Mouse (Mus musculus): ENCODE data around the gene Ksr2. TPM values are rescaled to one million over a fixed set of nuclear protein-coding genes. Genes with fewer than 3 reads are reported as not detected.
A peak's percentile ranks its signal among the peaks of the same experiment; 100 is the strongest.
"Not testable (repeated sequence)": the region's sequence is repeated elsewhere in the genome, so short reads cannot be mapped to it uniquely, and the experiment has no call there.

Ksr2 gene
- polyA plus RNA-seq, 1 experiment from 2014 or later = 0.19 TPM

DNA sequence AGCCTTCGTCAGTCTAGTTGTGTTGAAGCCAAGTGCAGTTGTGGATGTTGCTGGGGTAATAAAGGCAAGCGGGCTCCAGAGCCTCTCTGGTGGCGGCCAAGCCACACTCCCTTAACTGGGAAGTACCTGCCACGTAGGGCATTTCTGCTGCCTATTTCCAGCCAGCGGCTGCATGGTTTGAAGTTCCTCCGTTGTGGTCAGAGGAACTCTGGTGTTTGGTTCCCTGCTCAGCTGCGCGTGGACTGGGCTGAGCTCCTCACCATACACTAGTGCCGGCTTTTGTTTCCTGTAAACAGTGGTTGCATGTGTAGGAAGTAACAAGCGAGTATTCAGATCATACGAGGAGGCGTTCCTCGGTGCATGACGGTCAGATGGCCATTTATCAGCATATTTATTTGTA, 36.1 kb upstream of the Ksr2 start:
- not testable (repeated sequence) for H3K9me3 ChIP-seq (replicated peaks; ENCODE audit: control insufficient read depth, low read length); H3K27me3 ChIP-seq (ENCODE audit: control insufficient read depth, insufficient read depth, low read length); H3K4me3 ChIP-seq (ENCODE audit: low read depth, low read length); H3K4me1 ChIP-seq (ENCODE audit: control insufficient read depth, insufficient read depth, low read length); H3K27ac ChIP-seq (ENCODE audit: low read depth, low read length); H3K4me2 ChIP-seq; H3K9ac ChIP-seq (ENCODE audit: low read depth, low read length); ATAC-seq (replicated peaks; ENCODE audit: insufficient number of reproducible peaks, low FRiP score, low TSS enrichment)
- WGBS (ENCODE audit: insufficient replicate concordance) = 91% methylated on average over 14 of the region's 14 CpGs
- peaks cover 31% of the 10 kb centered on the region for H3K36me3 ChIP-seq (ENCODE audit: control insufficient read depth, insufficient read depth, low read length)

GRCm38 (mm10) chr5:117380199-117380598, 33.6 kb upstream of the Ksr2 start:
- no peak overlapping the region for H3K9ac ChIP-seq (ENCODE audit: low read depth, low read length)
- H3K9me3 ChIP-seq (replicated peaks; ENCODE audit: control insufficient read depth, low read length) = no peaks in the 10 kb centered on the region
- H3K4me3 ChIP-seq (ENCODE audit: low read depth, low read length) = no peak overlapping the region
- H3K4me1 ChIP-seq (ENCODE audit: control insufficient read depth, insufficient read depth, low read length) = peaks cover 9% of the 10 kb centered on the region
- H3K4me2 ChIP-seq = no peak overlapping the region
- no peak overlapping the region for H3K27ac ChIP-seq (ENCODE audit: low read depth, low read length)
- H3K36me3 ChIP-seq (ENCODE audit: control insufficient read depth, insufficient read depth, low read length) = peaks cover 31% of the 10 kb centered on the region
- H3K27me3 ChIP-seq (ENCODE audit: control insufficient read depth, insufficient read depth, low read length) = no peaks in the 10 kb centered on the region
- WGBS (ENCODE audit: insufficient replicate concordance) = 61% methylated on average over 4 of the region's 4 CpGs
- no peak for ATAC-seq (replicated peaks; ENCODE audit: insufficient number of reproducible peaks, low FRiP score, low TSS enrichment)

- no peak overlapping the region for H3K4me3 ChIP-seq (ENCODE audit: low read depth, low read length)
- no peaks in the 10 kb centered on the region for H3K9me3 ChIP-seq (replicated peaks; ENCODE audit: control insufficient read depth, low read length)
- H3K36me3 ChIP-seq (ENCODE audit: control insufficient read depth, insufficient read depth, low read length) = peaks cover 23% of the 10 kb centered on the region
- H3K27ac ChIP-seq (ENCODE audit: low read depth, low read length) = no peak overlapping the region
- H3K27me3 ChIP-seq (ENCODE audit: control insufficient read depth, insufficient read depth, low read length) = no peaks in the 10 kb centered on the region
- ATAC-seq (replicated peaks; ENCODE audit: insufficient number of reproducible peaks, low FRiP score, low TSS enrichment) = peak; percentile 49; the same call in 1 of the 2 replicates
- 0 out of 2 replicates have a peak overlapping the region, but pooled peaks have one; percentile 16 for H3K4me2 ChIP-seq
- 73% methylated on average over 7 of the region's 7 CpGs for WGBS (ENCODE audit: insufficient replicate concordance)
- peaks cover 9% of the 10 kb centered on the region for H3K4me1 ChIP-seq (ENCODE audit: control insufficient read depth, insufficient read depth, low read length)
- no peak overlapping the region for H3K9ac ChIP-seq (ENCODE audit: low read depth, low read length)
Measured at GRCm38 (mm10) chr5:117381785-117382184, 32.0 kb upstream of the Ksr2 start.

- no peaks in the 10 kb centered on the region for H3K27me3 ChIP-seq (ENCODE audit: control insufficient read depth, insufficient read depth, low read length)
- peaks cover 13% of the 10 kb centered on the region for H3K4me1 ChIP-seq (ENCODE audit: control insufficient read depth, insufficient read depth, low read length)
- H3K9me3 ChIP-seq (replicated peaks; ENCODE audit: control insufficient read depth, low read length) = no peaks in the 10 kb centered on the region
- H3K27ac ChIP-seq (ENCODE audit: low read depth, low read length) = no peak overlapping the region
- no peak overlapping the region for H3K9ac ChIP-seq (ENCODE audit: low read depth, low read length)
- 85% methylated on average over 12 of the region's 12 CpGs for WGBS (ENCODE audit: insufficient replicate concordance)
- no peak overlapping the region for H3K4me2 ChIP-seq
- H3K36me3 ChIP-seq (ENCODE audit: control insufficient read depth, insufficient read depth, low read length) = peaks cover 18% of the 10 kb centered on the region; the same call in 1 of the 2 replicates
- H3K4me3 ChIP-seq (ENCODE audit: low read depth, low read length) = no peak overlapping the region
- ATAC-seq (replicated peaks; ENCODE audit: insufficient number of reproducible peaks, low FRiP score, low TSS enrichment) = no peak
Measured at GRCm38 (mm10) chr5:117383198-117383597, 30.6 kb upstream of the Ksr2 start.

DNA sequence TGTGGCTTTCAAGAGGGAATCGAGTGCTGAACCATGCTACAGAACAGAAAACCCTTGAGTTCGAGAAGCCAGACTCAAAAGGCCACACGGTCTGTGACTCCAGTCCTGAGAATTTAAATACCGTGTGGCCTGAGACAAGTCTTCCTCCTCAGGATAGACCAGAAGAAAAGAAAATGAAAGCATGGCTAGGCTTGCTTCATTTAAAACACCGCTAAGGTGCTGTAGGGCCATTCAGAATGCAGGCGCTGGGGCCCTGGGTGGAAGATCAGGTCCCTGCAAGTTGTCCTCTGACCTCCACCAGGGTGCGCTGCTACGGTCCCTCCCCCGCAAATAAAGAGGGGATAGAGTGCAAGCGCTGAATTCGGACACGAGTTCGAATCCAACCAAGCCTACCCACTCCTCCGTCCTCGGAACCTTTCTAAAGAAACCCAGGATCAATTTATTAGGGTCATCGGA, 25.5 kb upstream of the Ksr2 start:
- peak overlapping the region; percentile 73 for H3K4me2 ChIP-seq
- H3K9ac ChIP-seq (ENCODE audit: low read depth, low read length) = peak overlapping the region; percentile 87
- H3K9me3 ChIP-seq (replicated peaks; ENCODE audit: control insufficient read depth, low read length) = no peaks in the 10 kb centered on the region
- H3K4me3 ChIP-seq (ENCODE audit: low read depth, low read length) = peak overlapping the region; percentile 75
- H3K27ac ChIP-seq (ENCODE audit: low read depth, low read length) = peak overlapping the region; percentile 58
- WGBS (ENCODE audit: insufficient replicate concordance) = 12% methylated on average over 16 of the region's 16 CpGs
- H3K36me3 ChIP-seq (ENCODE audit: control insufficient read depth, insufficient read depth, low read length) = peaks cover 2% of the 10 kb centered on the region; the same call in 1 of the 2 replicates
- peak; percentile 49; the same call in 1 of the 2 replicates for ATAC-seq (replicated peaks; ENCODE audit: insufficient number of reproducible peaks, low FRiP score, low TSS enrichment)
- H3K4me1 ChIP-seq (ENCODE audit: control insufficient read depth, insufficient read depth, low read length) = peaks cover 4% of the 10 kb centered on the region; the same call in 1 of the 2 replicates
- H3K27me3 ChIP-seq (ENCODE audit: control insufficient read depth, insufficient read depth, low read length) = no peaks in the 10 kb centered on the region

DNA sequence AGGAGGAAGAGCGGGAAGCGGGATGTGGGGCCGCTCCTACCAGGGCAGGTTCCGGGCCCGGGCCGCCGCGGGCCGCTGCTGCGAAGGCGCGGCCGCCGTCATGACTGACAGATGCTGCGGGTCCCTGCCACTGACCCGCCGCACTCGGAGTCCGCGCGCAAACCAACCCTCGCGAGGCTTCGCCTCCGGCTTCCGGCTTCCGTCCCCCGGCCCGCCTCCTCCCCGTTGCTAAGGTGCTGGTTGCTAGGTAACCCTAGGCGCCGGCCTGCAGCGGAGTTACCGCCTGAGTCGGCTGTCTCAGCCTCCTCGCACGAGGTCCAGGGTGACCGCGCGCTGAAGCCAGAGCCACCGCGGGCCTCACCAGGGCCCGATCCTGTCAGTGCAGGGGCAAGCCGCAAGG, 24.9 kb upstream of the Ksr2 start, which contains the start of gene Rfc5:
Gene Rfc5 (minus strand): TSS at position 171 of the 400 bp plus-strand sequence.
- peak within 1 kb of the TSS; percentile 75 for H3K4me3 ChIP-seq (ENCODE audit: low read depth, low read length)
- peak within 1 kb of the TSS; percentile 58 for H3K27ac ChIP-seq (ENCODE audit: low read depth, low read length)
- H3K36me3 ChIP-seq (ENCODE audit: control insufficient read depth, insufficient read depth, low read length) = peaks cover 2% of the 10 kb centered on the region; the same call in 1 of the 2 replicates
- H3K4me1 ChIP-seq (ENCODE audit: control insufficient read depth, insufficient read depth, low read length) = peaks cover 4% of the 10 kb centered on the region; the same call in 1 of the 2 replicates
- H3K4me2 ChIP-seq = peak within 1 kb of the TSS; percentile 73
- peak; percentile 95 for ATAC-seq (replicated peaks; ENCODE audit: insufficient number of reproducible peaks, low FRiP score, low TSS enrichment)
- WGBS (ENCODE audit: insufficient replicate concordance) = 1% methylated on average over 39 of the region's 44 CpGs
- no peaks in the 10 kb centered on the region for H3K9me3 ChIP-seq (replicated peaks; ENCODE audit: control insufficient read depth, low read length)
- peak within 1 kb of the TSS; percentile 87 for H3K9ac ChIP-seq (ENCODE audit: low read depth, low read length)
- H3K27me3 ChIP-seq (ENCODE audit: control insufficient read depth, insufficient read depth, low read length) = no peaks in the 10 kb centered on the region

DNA sequence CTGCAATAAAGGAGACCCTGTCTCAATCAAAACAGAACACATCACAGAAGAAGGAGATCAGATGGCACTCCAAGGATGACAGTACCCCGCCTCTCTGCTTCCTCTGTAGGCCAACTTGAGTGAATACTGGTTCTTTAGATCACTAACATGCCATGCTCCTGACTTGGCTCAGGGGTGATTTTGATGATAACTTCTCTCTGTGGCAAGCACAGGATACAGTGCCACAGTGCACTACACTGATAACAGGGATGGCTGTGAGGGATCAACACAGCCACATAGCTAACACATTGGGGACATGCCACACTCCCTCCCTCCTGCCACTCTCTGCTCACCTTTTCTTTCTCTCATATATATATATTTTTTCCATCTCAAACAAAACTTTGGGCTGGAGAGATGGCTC, 22.9 kb upstream of the Ksr2 start:
- H3K36me3 ChIP-seq (ENCODE audit: control insufficient read depth, insufficient read depth, low read length) = no peaks in the 10 kb centered on the region
- H3K9ac ChIP-seq (ENCODE audit: low read depth, low read length) = no peak overlapping the region
- peaks cover 4% of the 10 kb centered on the region; the same call in 1 of the 2 replicates for H3K4me1 ChIP-seq (ENCODE audit: control insufficient read depth, insufficient read depth, low read length)
- no peak overlapping the region for H3K27ac ChIP-seq (ENCODE audit: low read depth, low read length)
- WGBS (ENCODE audit: insufficient replicate concordance) = 100% methylated on average over 1 of the region's 1 CpGs
- no peaks in the 10 kb centered on the region for H3K9me3 ChIP-seq (replicated peaks; ENCODE audit: control insufficient read depth, low read length)
- H3K4me2 ChIP-seq = no peak overlapping the region
- no peak overlapping the region for H3K4me3 ChIP-seq (ENCODE audit: low read depth, low read length)
- no peak for ATAC-seq (replicated peaks; ENCODE audit: insufficient number of reproducible peaks, low FRiP score, low TSS enrichment)
- no peaks in the 10 kb centered on the region for H3K27me3 ChIP-seq (ENCODE audit: control insufficient read depth, insufficient read depth, low read length)

DNA sequence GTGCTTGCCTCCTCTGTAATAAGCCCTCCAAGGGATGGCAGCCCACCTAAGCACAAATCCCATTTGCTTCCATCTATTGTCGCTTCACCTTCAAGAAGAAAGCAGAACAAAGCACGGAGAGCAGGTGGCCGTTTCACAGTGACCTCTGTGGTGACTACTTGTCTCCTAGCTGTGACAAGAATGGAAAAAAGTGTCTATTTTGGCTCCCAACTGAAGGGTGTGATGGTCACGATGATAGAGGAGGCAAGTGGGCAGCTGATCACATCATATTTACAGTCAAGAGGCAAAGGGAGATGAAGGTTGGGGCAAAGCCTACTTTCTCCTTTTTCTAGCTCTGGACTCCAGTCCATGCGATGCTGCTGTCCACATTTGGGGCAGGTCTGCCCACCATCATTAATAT, 18.0 kb upstream of the Ksr2 start:
- Histone ChIP-seq H3K36me3 (ENCODE audit: control insufficient read depth, insufficient read depth, low read length) (no peaks in the 10 kb centered on the region), H3K27me3 (ENCODE audit: control insufficient read depth, insufficient read depth, low read length) (no peaks in the 10 kb centered on the region), H3K9ac (ENCODE audit: low read depth, low read length) (no peak overlapping the region), H3K27ac (ENCODE audit: low read depth, low read length) (no peak overlapping the region), H3K4me1 (ENCODE audit: control insufficient read depth, insufficient read depth, low read length) (no peaks in the 10 kb centered on the region), H3K9me3 (replicated peaks; ENCODE audit: control insufficient read depth, low read length) (no peaks in the 10 kb centered on the region), H3K4me2 (no peak overlapping the region), H3K4me3 (ENCODE audit: low read depth, low read length) (no peak overlapping the region)
- WGBS (ENCODE audit: insufficient replicate concordance) = 86% methylated on average over 5 of the region's 5 CpGs
- no peak for ATAC-seq (replicated peaks; ENCODE audit: insufficient number of reproducible peaks, low FRiP score, low TSS enrichment)

- Histone ChIP-seq H3K27me3 (ENCODE audit: control insufficient read depth, insufficient read depth, low read length) (no peaks in the 10 kb centered on the region), H3K4me2 (no peak overlapping the region), H3K27ac (ENCODE audit: low read depth, low read length) (no peak overlapping the region), H3K36me3 (ENCODE audit: control insufficient read depth, insufficient read depth, low read length) (no peaks in the 10 kb centered on the region), H3K4me1 (ENCODE audit: control insufficient read depth, insufficient read depth, low read length) (no peaks in the 10 kb centered on the region), H3K4me3 (ENCODE audit: low read depth, low read length) (no peak overlapping the region), H3K9ac (ENCODE audit: low read depth, low read length) (no peak overlapping the region), H3K9me3 (replicated peaks; ENCODE audit: control insufficient read depth, low read length) (no peaks in the 10 kb centered on the region)
- no peak for ATAC-seq (replicated peaks; ENCODE audit: insufficient number of reproducible peaks, low FRiP score, low TSS enrichment)
- WGBS (ENCODE audit: insufficient replicate concordance) = 77% methylated on average over 6 of the region's 6 CpGs
Measured at GRCm38 (mm10) chr5:117396596-117397014, 17.2 kb upstream of the Ksr2 start.
